Mouse (Mus musculus): ENCODE results near the gene Tmed2.
"Not testable (repeated sequence)": the region's sequence is repeated elsewhere in the genome, so short reads cannot be mapped to it uniquely, and the experiment has no call there.

Gene Tmed2

GRCm38 (mm10) chr5:124540383-124540786, at the start of gene Tmed2:
Tmed2 (plus strand) TSS chr5:124540695.
- DNase-seq (ENCODE audit: low spot score), result peak; percentile 95

GRCm38 (mm10) chr5:124491732-124492131, 48.8 kb upstream of the Tmed2 start:
- DNase-seq (ENCODE audit: low spot score), result no peak

- DNase-seq (ENCODE audit: low spot score), result no peak
Observed at GRCm38 (mm10) chr5:124492618-124493017, 47.9 kb upstream of the Tmed2 start.

GRCm38 (mm10) chr5:124493455-124493854, 47.0 kb upstream of the Tmed2 start:
- no peak for DNase-seq (ENCODE audit: low spot score)

GRCm38 (mm10) chr5:124495547-124495946, 44.9 kb upstream of the Tmed2 start:
- DNase-seq (ENCODE audit: low spot score), result no peak

- DNase-seq (ENCODE audit: low spot score), result no peak
Observed at GRCm38 (mm10) chr5:124496614-124497514, 43.6 kb upstream of the Tmed2 start.

GRCm38 (mm10) chr5:124498221-124498876, 42.1 kb upstream of the Tmed2 start:
- DNase-seq (ENCODE audit: low spot score), result no peak

GRCm38 (mm10) chr5:124499001-124499400, 41.5 kb upstream of the Tmed2 start:
- DNase-seq (ENCODE audit: low spot score), result no peak

GRCm38 (mm10) chr5:124500037-124500436, 40.5 kb upstream of the Tmed2 start:
- not testable (repeated sequence) for DNase-seq (ENCODE audit: low spot score)

- DNase-seq (ENCODE audit: low spot score), result no peak
Observed at GRCm38 (mm10) chr5:124500573-124500972, 39.9 kb upstream of the Tmed2 start.

GRCm38 (mm10) chr5:124501541-124501940, 39.0 kb upstream of the Tmed2 start:
- DNase-seq (ENCODE audit: low spot score), result no peak

- DNase-seq (ENCODE audit: low spot score), result no peak
Observed at GRCm38 (mm10) chr5:124503742-124504141, 36.8 kb upstream of the Tmed2 start.

- no peak for DNase-seq (ENCODE audit: low spot score)
Observed at GRCm38 (mm10) chr5:124505235-124505634, 35.3 kb upstream of the Tmed2 start.

GRCm38 (mm10) chr5:124506731-124507359, 33.6 kb upstream of the Tmed2 start:
- no peak for DNase-seq (ENCODE audit: low spot score)

- DNase-seq (ENCODE audit: low spot score), result no peak
Observed at GRCm38 (mm10) chr5:124509200-124509599, 31.3 kb upstream of the Tmed2 start.

GRCm38 (mm10) chr5:124509742-124510237, 30.7 kb upstream of the Tmed2 start:
- DNase-seq (ENCODE audit: low spot score), result peak; percentile 56

- no peak for DNase-seq (ENCODE audit: low spot score)
Observed at GRCm38 (mm10) chr5:124510536-124511050, 29.9 kb upstream of the Tmed2 start.

GRCm38 (mm10) chr5:124515789-124516188, 24.7 kb upstream of the Tmed2 start:
- no peak for DNase-seq (ENCODE audit: low spot score)

- no peak for DNase-seq (ENCODE audit: low spot score)
Observed at GRCm38 (mm10) chr5:124518648-124519047, 21.8 kb upstream of the Tmed2 start.

GRCm38 (mm10) chr5:124521588-124521987, 18.9 kb upstream of the Tmed2 start:
- no peak for DNase-seq (ENCODE audit: low spot score)

GRCm38 (mm10) chr5:124523032-124523431, 17.5 kb upstream of the Tmed2 start:
- no peak for DNase-seq (ENCODE audit: low spot score)

- no peak for DNase-seq (ENCODE audit: low spot score)
Observed at GRCm38 (mm10) chr5:124524943-124525342, 15.6 kb upstream of the Tmed2 start.

Measured in urinary bladder, postnatal 14 days (tissue).